Mouse (Mus musculus) kidney, embryonic 16.5 days (tissue): ENCODE measurements around the gene St3gal3. TPM values are rescaled to one million over a fixed set of nuclear protein-coding genes. Genes with fewer than 3 reads are reported as not detected.

Source experiments
- ATAC-seq: fragments of 200-750 bp; cut with Nextera tagmentation; 2 replicates; pipeline ENCODE4 v1.8.0; 2017; ENCODE audit warnings: moderate TSS enrichment; ENCODE audit not compliant: low FRiP score, low TSS enrichment
- H3K27ac ChIP-seq: fragments of 300-500 bp; sonication (generic); 2 replicates; pipeline ENCODE4 v1.5.1; 2014; ENCODE audit warnings: low read length
- H3K27me3 ChIP-seq: fragments of 300-500 bp; sonication (generic); 2 replicates; pipeline ENCODE4 v1.6.1; 2014; ENCODE audit warnings: low read length, control low read depth, mixed read lengths; ENCODE audit not compliant: insufficient read depth
- H3K36me3 ChIP-seq: fragments of 300-500 bp; sonication (generic); 2 replicates; pipeline ENCODE4 v1.6.1; 2014; ENCODE audit warnings: low read length, control low read depth, mixed read lengths; ENCODE audit not compliant: insufficient read depth
- H3K4me1 ChIP-seq: fragments of 300-500 bp; sonication (generic); 2 replicates; pipeline ENCODE4 v1.6.1; 2014; ENCODE audit warnings: low read length, control low read depth, mixed read lengths; ENCODE audit not compliant: insufficient read depth
- H3K4me2 ChIP-seq: fragments of 300-500 bp; sonication (generic); replicated peaks from 2 replicates; pipeline ENCODE4 v1.6.1; 2014; ENCODE audit warnings: low read depth, low read length
- H3K4me3 ChIP-seq: fragments of 300-500 bp; sonication (generic); 2 replicates; pipeline ENCODE4 v1.5.1; 2014; ENCODE audit warnings: mild to moderate bottlenecking, low read length
- H3K9ac ChIP-seq: fragments of 300-500 bp; sonication (generic); replicated peaks from 2 replicates; pipeline ENCODE4 v1.6.1; 2014; ENCODE audit warnings: low read length
- H3K9me3 ChIP-seq: fragments of 300-500 bp; sonication (generic); 2 replicates; pipeline ENCODE4 v1.6.1; 2016; ENCODE audit warnings: low read length, control low read depth
- WGBS: fragments of 180-500 bp; shearing (Covaris S2); extraction: QIAGEN DNeasy Blood & Tissue Kit; methylation state at CpG from one replicate; pipeline ENCODE4 v1.1.7; 2014; 5-methylcytosine and 5-hydroxymethylcytosine counted together
- polyA plus RNA-seq: library from polyadenylated mRNA; unstranded; fragments of >200 nt; fragmentation: Nextera tagmentation; extraction: Ambion mirVana; gene quantifications from 2 replicates; pipeline ENCODE4 v1.2.1, GENCODE M21; 2015

Gene St3gal3
- polyA plus RNA-seq, 1 experiment from 2014 or later: 8.7 TPM

DNA sequence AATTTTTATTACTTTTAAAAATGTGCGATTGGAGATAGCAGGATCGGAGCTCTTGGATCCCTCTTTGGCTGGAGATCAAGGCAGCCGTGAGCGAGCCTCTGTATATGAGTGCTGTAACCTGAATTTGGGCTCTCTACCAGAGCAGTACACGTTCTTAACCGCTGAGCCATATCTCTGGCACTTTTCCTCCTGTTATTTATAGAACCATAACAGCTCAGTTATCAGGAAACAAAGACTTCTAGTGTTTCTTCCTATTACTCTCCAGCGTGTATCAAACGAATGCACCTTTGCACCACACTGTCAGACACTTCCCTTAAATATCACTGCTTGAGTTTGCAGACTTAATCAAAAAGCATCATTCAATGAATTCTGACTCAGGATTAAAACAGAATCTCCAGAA, 147.9 kb downstream of the St3gal3 start:
- WGBS: 37% methylated on average over 8 of the region's 8 CpGs
- Histone ChIP-seq H3K9ac (no peak overlapping the region), H3K4me1 (peaks cover 31% of the 10 kb centered on the region), H3K4me3 (no peak overlapping the region), H3K9me3 (no peaks in the 10 kb centered on the region), H3K27me3 (no peaks in the 10 kb centered on the region), H3K27ac (no peak overlapping the region), H3K4me2 (no peak overlapping the region), H3K36me3 (no peaks in the 10 kb centered on the region)
- ATAC-seq: no peak

GRCm38 (mm10) chr4:117984993-117985587, 149.6 kb downstream of the St3gal3 start:
- Histone ChIP-seq H3K27me3 (no peaks in the 10 kb centered on the region), H3K9ac (no peak overlapping the region), H3K4me3 (no peak overlapping the region), H3K4me1 (peaks cover 27% of the 10 kb centered on the region), H3K36me3 (no peaks in the 10 kb centered on the region), H3K27ac (peak overlapping the region; percentile 67), H3K4me2 (no peak overlapping the region), H3K9me3 (no peaks in the 10 kb centered on the region)
- ATAC-seq: peak; percentile 39; the same call in 1 of the 2 replicates
- WGBS: 53% methylated on average over 8 of the region's 8 CpGs

- Histone ChIP-seq H3K36me3 (no peaks in the 10 kb centered on the region), H3K9ac (no peak overlapping the region), H3K9me3 (no peaks in the 10 kb centered on the region), H3K4me3 (no peak overlapping the region), H3K27me3 (no peaks in the 10 kb centered on the region), H3K27ac (no peak overlapping the region), H3K4me2 (no peak overlapping the region), H3K4me1 (peaks cover 25% of the 10 kb centered on the region)
- 91% methylated on average over 3 of the region's 3 CpGs for WGBS
- ATAC-seq: no peak
These were observed 150.5 kb downstream of the St3gal3 start for GRCm38 (mm10) chr4:117984206-117984605.

- WGBS: 59% methylated on average over 7 of the region's 7 CpGs
- no peaks in the 10 kb centered on the region for H3K27me3 ChIP-seq
- H3K4me1 ChIP-seq: peaks cover 29% of the 10 kb centered on the region
- H3K27ac ChIP-seq: no peak overlapping the region
- no peak overlapping the region for H3K9ac ChIP-seq
- H3K4me2 ChIP-seq: no peak overlapping the region
- no peak for ATAC-seq
- H3K36me3 ChIP-seq: no peaks in the 10 kb centered on the region
- H3K4me3 ChIP-seq: no peak overlapping the region
- H3K9me3 ChIP-seq: no peaks in the 10 kb centered on the region
These were observed 152.0 kb downstream of the St3gal3 start for GRCm38 (mm10) chr4:117982706-117983105.

GRCm38 (mm10) chr4:117981518-117981917, 153.2 kb downstream of the St3gal3 start:
- Histone ChIP-seq H3K4me2 (no peak overlapping the region), H3K9ac (no peak overlapping the region), H3K9me3 (no peaks in the 10 kb centered on the region), H3K4me1 (peaks cover 28% of the 10 kb centered on the region), H3K4me3 (no peak overlapping the region), H3K36me3 (no peaks in the 10 kb centered on the region), H3K27me3 (no peaks in the 10 kb centered on the region), H3K27ac (no peak overlapping the region)
- ATAC-seq: no peak
- 72% methylated on average over 3 of the region's 5 CpGs for WGBS

- 94% methylated on average over 4 of the region's 4 CpGs for WGBS
- Histone ChIP-seq H3K27me3 (no peaks in the 10 kb centered on the region), H3K4me3 (no peak overlapping the region), H3K36me3 (no peaks in the 10 kb centered on the region), H3K9ac (no peak overlapping the region), H3K9me3 (no peaks in the 10 kb centered on the region), H3K4me2 (no peak overlapping the region), H3K27ac (no peak overlapping the region), H3K4me1 (peaks cover 25% of the 10 kb centered on the region; the same call in 1 of the 2 replicates)
- ATAC-seq: no peak
These were observed 154.6 kb downstream of the St3gal3 start for GRCm38 (mm10) chr4:117980161-117980560.

DNA sequence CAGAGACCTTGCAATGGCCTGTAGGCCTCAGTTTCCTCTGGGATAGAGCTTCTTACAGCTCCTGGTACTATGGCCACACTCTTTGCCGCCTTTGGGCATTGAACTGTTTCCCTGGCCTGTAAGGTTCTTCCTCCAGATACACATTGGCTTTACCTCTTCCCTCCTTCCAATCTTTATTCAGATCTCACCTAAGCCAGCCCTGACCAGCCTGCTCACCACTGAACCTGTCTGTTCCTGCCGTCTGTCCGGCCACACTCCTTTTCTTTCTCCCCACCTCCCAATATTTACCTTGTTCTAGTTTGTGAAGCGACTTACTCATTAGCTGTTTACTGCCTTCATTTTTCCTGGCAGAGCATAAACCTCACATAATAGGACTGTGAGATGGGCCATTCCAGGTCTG, 155.5 kb downstream of the St3gal3 start:
- Histone ChIP-seq H3K4me3 (no peak overlapping the region), H3K27ac (no peak overlapping the region), H3K4me1 (peaks cover 22% of the 10 kb centered on the region; the same call in 1 of the 2 replicates), H3K36me3 (no peaks in the 10 kb centered on the region), H3K4me2 (no peak overlapping the region), H3K9ac (no peak overlapping the region), H3K9me3 (no peaks in the 10 kb centered on the region), H3K27me3 (no peaks in the 10 kb centered on the region)
- WGBS: 91% methylated on average over 4 of the region's 4 CpGs
- ATAC-seq: no peak

- no peak overlapping the region for H3K27ac ChIP-seq
- H3K4me3 ChIP-seq: no peak overlapping the region
- no peak overlapping the region for H3K9ac ChIP-seq
- whole genome bisulfite sequencing: 90% methylated on average over 9 of the region's 9 CpGs
- H3K9me3 ChIP-seq: no peaks in the 10 kb centered on the region
- no peak overlapping the region for H3K4me2 ChIP-seq
- no peaks in the 10 kb centered on the region for H3K36me3 ChIP-seq
- ATAC-seq: no peak
- no peaks in the 10 kb centered on the region for H3K27me3 ChIP-seq
- peaks cover 22% of the 10 kb centered on the region; the same call in 1 of the 2 replicates for H3K4me1 ChIP-seq
These were observed 156.4 kb downstream of the St3gal3 start for GRCm38 (mm10) chr4:117978282-117978681.

GRCm38 (mm10) chr4:117977841-117978240, 156.9 kb downstream of the St3gal3 start:
- Histone ChIP-seq H3K27ac (no peak overlapping the region), H3K4me3 (no peak overlapping the region), H3K4me1 (peaks cover 20% of the 10 kb centered on the region; the same call in 1 of the 2 replicates), H3K27me3 (no peaks in the 10 kb centered on the region), H3K9me3 (no peaks in the 10 kb centered on the region), H3K4me2 (no peak overlapping the region), H3K36me3 (no peaks in the 10 kb centered on the region), H3K9ac (no peak overlapping the region)
- ATAC-seq: no peak
- 62% methylated on average over 11 of the region's 11 CpGs for WGBS

DNA sequence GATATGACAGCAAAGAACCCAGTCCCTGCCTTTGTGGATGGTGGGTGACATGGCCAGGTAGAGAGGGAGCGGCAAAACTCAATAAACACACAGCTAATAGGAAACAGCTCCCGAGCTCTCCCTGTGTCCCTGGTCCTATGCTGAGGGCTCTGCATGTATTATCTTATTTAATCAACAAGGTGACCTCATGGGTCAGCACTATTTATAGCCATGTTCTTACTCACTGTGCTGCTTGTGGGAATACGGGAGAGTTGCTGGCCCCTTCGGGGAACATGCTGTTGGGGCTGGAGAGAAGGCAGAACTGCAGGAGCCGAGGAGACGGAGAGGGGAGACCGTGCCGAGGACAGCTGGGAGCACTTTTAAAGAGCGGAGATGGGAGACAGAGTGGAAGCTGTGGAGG, 157.3 kb downstream of the St3gal3 start:
- no peak for ATAC-seq
- H3K9ac ChIP-seq: 0 out of 2 replicates have a peak overlapping the region, but pooled peaks have one; percentile 19
- H3K36me3 ChIP-seq: no peaks in the 10 kb centered on the region
- no peaks in the 10 kb centered on the region for H3K9me3 ChIP-seq
- H3K4me2 ChIP-seq: no peak overlapping the region
- peaks cover 17% of the 10 kb centered on the region; the same call in 1 of the 2 replicates for H3K4me1 ChIP-seq
- H3K27ac ChIP-seq: no peak overlapping the region
- no peak overlapping the region for H3K4me3 ChIP-seq
- WGBS: 73% methylated on average over 9 of the region's 9 CpGs
- H3K27me3 ChIP-seq: no peaks in the 10 kb centered on the region
